Mouse (Mus musculus) neural tube, embryonic 12.5 days (tissue): ENCODE measurements around the gene Golgb1. TPM values are rescaled to one million over a fixed set of nuclear protein-coding genes. Genes with fewer than 3 reads are reported as not detected.

ENCODE experiments used
- ATAC-seq: fragments of 200-750 bp; cut with Nextera tagmentation; 2 replicates; pipeline ENCODE4 v1.8.0; 2017; ENCODE audit warnings: low read depth, mild to moderate bottlenecking, moderate TSS enrichment, moderate library complexity; ENCODE audit not compliant: low FRiP score
- H3K27ac ChIP-seq: fragments of 300-500 bp; sonication (generic); 2 replicates; pipeline ENCODE4 v1.5.1; 2016
- H3K27me3 ChIP-seq: fragments of 300-500 bp; sonication (generic); replicated peaks from 2 replicates; pipeline ENCODE4 v1.6.1; 2016; ENCODE audit warnings: mild to moderate bottlenecking
- H3K36me3 ChIP-seq: fragments of 300-500 bp; sonication (generic); 2 replicates; pipeline ENCODE4 v1.6.1; 2016; ENCODE audit warnings: mild to moderate bottlenecking
- H3K4me1 ChIP-seq: fragments of 300-500 bp; sonication (generic); 2 replicates; pipeline ENCODE4 v1.6.1; 2016
- H3K4me2 ChIP-seq: fragments of 300-500 bp; sonication (generic); replicated peaks from 2 replicates; pipeline ENCODE4 v1.6.1; 2016; ENCODE audit warnings: mild to moderate bottlenecking
- H3K4me3 ChIP-seq: fragments of 300-500 bp; sonication (generic); 2 replicates; pipeline ENCODE4 v1.5.1; 2016
- H3K9ac ChIP-seq: fragments of 300-500 bp; sonication (generic); 2 replicates; pipeline ENCODE4 v1.6.1; 2016; ENCODE audit warnings: mild to moderate bottlenecking
- H3K9me3 ChIP-seq: fragments of 300-500 bp; sonication (generic); 2 replicates; pipeline ENCODE4 v1.6.1; 2016; ENCODE audit warnings: mild to moderate bottlenecking
- WGBS: fragments of 180-500 bp; shearing (Covaris S2); methylation state at CpG from one replicate; pipeline ENCODE4 v1.1.7; 2016; 5-methylcytosine and 5-hydroxymethylcytosine counted together
- polyA plus RNA-seq: library from polyadenylated mRNA; unstranded; fragments of >200 nt; fragmentation: Nextera tagmentation; extraction: Ambion mirVana; gene quantifications from 2 replicates; pipeline ENCODE4 v1.2.1, GENCODE M21; 2016

The Golgb1 gene
- polyA plus RNA-seq, 1 experiment from 2014 or later = 75.9 TPM

- Histone ChIP-seq H3K36me3 (peaks cover 52% of the 10 kb centered on the region), H3K27ac (no peak overlapping the region), H3K4me1 (no peaks in the 10 kb centered on the region), H3K9ac (no peak overlapping the region), H3K4me2 (no peak overlapping the region), H3K9me3 (no peaks in the 10 kb centered on the region), H3K27me3 (no peaks in the 10 kb centered on the region), H3K4me3 (no peak overlapping the region)
- no peak for ATAC-seq
- WGBS = 93% methylated on average over 6 of the region's 6 CpGs
Measured at GRCm38 (mm10) chr16:36932546-36932945, 57.6 kb downstream of the Golgb1 start.

DNA sequence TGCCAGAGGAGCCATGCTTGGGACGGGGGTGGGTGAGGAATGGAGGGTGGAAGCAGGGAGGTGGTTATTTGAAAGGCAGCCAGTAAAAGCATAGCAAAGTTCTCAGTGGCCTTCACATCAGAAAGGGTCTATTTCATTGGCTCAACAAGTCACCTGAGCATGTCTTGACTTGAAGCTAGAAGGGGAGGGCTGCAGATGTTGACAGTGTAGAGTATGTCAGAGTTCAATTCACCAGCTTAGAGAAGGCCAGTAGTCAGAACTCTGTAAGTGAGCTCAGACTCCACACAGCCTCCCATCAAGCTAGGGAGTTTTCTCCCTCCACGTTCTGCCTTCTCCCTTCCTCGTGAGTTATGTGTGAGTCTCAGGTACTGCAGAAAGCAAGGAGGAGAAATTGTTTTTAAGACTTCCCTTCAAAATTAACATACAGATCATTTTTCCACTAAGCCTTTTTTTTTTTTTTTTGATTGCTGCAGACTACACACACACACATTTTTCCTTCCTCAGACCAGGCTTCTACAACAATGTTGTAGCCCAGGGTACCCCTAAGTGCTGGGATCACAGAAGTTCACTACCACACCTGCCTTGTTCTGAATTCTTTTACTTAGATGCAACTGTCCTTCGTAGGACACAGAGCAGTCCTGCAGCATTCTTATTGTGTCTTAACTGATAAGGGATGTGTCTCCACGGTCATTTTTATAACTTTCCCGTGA is 59.3 kb downstream of the Golgb1 start:
- Histone ChIP-seq H3K27ac (no peak overlapping the region), H3K36me3 (peaks cover 34% of the 10 kb centered on the region), H3K9ac (no peak overlapping the region), H3K4me1 (no peaks in the 10 kb centered on the region), H3K4me3 (no peak overlapping the region), H3K27me3 (no peaks in the 10 kb centered on the region), H3K9me3 (no peaks in the 10 kb centered on the region), H3K4me2 (no peak overlapping the region)
- ATAC-seq = no peak
- 76% methylated on average over 6 of the region's 6 CpGs for WGBS

GRCm38 (mm10) chr16:36934841-36935620 is 60.1 kb downstream of the Golgb1 start, which contains the start of gene Hcls1:
Gene Hcls1 (plus strand): TSS chr16:36934983.
- peaks cover 27% of the 10 kb centered on the region for H3K36me3 ChIP-seq
- no peaks in the 10 kb centered on the region for H3K4me1 ChIP-seq
- no peak within 1 kb of the TSS for H3K4me2 ChIP-seq
- no peak within 1 kb of the TSS for H3K9ac ChIP-seq
- H3K4me3 ChIP-seq = no peak within 1 kb of the TSS
- 76% methylated on average over 7 of the region's 7 CpGs for WGBS
- H3K27ac ChIP-seq = no peak within 1 kb of the TSS
- H3K27me3 ChIP-seq = no peaks in the 10 kb centered on the region
- ATAC-seq = no peak
- no peaks in the 10 kb centered on the region for H3K9me3 ChIP-seq

DNA sequence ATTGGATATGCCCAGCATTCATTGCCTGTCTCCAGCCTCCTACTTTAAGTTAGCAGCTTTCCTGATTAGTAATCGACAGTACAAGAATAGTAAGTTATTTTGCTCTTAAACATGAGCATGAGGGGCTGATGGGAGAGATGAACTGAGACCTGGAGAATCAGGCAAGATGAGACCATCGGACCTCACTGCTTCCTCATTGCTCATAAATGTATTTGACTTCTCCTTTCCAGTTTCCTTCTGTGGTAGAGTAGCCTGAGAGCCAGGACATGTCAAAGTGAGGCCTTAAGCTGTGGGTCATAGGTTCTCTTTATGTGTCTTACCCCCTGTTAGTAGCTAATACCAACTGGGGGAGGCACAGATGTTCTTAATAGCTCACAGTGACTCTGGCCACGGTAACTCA is 60.9 kb downstream of the Golgb1 start:
- ATAC-seq = no peak
- Histone ChIP-seq H3K4me3 (no peak overlapping the region), H3K9ac (no peak overlapping the region), H3K4me1 (no peaks in the 10 kb centered on the region), H3K36me3 (peaks cover 23% of the 10 kb centered on the region), H3K27ac (no peak overlapping the region), H3K27me3 (no peaks in the 10 kb centered on the region), H3K4me2 (no peak overlapping the region), H3K9me3 (no peaks in the 10 kb centered on the region)
- 87% methylated on average over 3 of the region's 3 CpGs for WGBS

DNA sequence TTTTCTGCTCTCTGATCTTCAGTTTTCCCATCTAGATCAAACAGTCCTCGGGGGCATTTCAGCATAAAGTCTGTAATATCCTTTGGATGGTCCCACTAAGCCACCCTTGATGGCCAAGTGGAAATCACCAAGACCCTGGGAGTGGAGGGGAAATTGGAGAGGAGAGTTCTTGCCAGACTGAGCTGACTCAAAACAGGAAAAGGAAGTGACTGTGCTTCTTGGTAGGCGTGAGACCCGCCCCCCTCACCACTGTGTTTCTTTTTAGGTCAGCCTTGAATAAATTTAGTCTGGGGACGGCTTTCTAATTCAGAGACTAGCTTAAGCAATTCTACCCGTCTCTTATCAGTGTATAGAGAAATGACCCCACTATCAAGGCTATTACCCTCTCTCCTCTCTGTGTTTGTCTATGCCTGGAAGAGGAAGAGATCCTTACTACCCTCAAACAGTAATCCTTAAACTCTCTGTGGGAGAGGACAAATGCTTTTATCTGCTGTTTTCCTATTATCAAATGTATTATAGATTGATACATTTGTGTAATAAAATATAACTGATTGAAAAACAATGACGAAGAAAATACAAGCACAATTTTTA is 66.3 kb downstream of the Golgb1 start:
- H3K9ac ChIP-seq = no peak overlapping the region
- ATAC-seq = no peak
- no peaks in the 10 kb centered on the region for H3K36me3 ChIP-seq
- 81% methylated on average over 6 of the region's 6 CpGs for WGBS
- no peaks in the 10 kb centered on the region for H3K27me3 ChIP-seq
- H3K27ac ChIP-seq = no peak overlapping the region
- H3K4me2 ChIP-seq = no peak overlapping the region
- no peaks in the 10 kb centered on the region for H3K4me1 ChIP-seq
- no peaks in the 10 kb centered on the region for H3K9me3 ChIP-seq
- H3K4me3 ChIP-seq = no peak overlapping the region

DNA sequence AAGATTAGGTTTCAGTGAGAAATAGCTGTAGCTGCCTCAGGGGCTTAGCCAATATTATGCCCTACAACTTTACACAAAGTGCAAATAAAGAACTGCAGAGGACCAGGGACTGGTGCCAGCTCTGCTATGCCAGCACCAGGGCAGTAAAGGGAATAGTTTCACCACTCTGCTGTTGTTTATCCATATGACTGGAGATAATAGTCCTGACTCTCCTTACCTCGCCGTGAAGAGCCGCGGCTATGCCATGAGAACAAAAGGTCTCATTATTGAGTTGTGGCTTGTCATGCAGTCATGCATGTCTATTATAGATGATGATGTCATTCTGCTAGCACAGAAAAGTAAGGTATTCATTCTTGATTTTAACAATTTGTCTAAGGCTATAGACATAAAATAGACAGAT is 67.0 kb downstream of the Golgb1 start:
- 76% methylated on average over 4 of the region's 4 CpGs for WGBS
- H3K36me3 ChIP-seq = no peaks in the 10 kb centered on the region
- no peak overlapping the region for H3K4me2 ChIP-seq
- no peak for ATAC-seq
- no peaks in the 10 kb centered on the region for H3K9me3 ChIP-seq
- no peak overlapping the region for H3K27ac ChIP-seq
- H3K4me3 ChIP-seq = no peak overlapping the region
- no peaks in the 10 kb centered on the region for H3K4me1 ChIP-seq
- H3K9ac ChIP-seq = no peak overlapping the region
- H3K27me3 ChIP-seq = no peaks in the 10 kb centered on the region

DNA sequence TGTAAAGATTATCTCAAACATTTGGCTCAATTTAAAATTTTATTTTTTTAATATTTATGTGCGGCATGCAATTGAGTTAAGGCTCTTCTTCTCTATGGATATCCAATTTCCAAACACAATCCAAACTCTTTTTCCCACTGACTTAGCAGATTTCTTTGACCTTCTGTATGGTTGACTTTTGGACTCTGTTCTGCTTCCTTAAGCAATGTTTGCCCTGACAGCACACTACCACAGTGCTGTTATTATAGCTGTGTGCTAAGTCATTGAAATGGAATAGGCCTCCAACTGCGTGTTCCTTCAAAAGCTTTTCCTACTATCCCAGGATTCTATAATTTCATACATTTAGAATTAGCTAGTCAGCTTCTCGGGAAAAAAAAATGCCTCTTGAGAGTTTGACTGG is 68.7 kb downstream of the Golgb1 start:
- ATAC-seq = no peak
- Histone ChIP-seq H3K27me3 (no peaks in the 10 kb centered on the region), H3K4me2 (no peak overlapping the region), H3K9ac (no peak overlapping the region), H3K36me3 (no peaks in the 10 kb centered on the region), H3K4me3 (no peak overlapping the region), H3K4me1 (no peaks in the 10 kb centered on the region), H3K9me3 (no peaks in the 10 kb centered on the region), H3K27ac (no peak overlapping the region)
- WGBS = 91% methylated on average over 3 of the region's 3 CpGs

- Histone ChIP-seq H3K4me3 (no peak overlapping the region), H3K27ac (no peak overlapping the region), H3K9ac (no peak overlapping the region), H3K4me1 (no peaks in the 10 kb centered on the region), H3K9me3 (no peaks in the 10 kb centered on the region), H3K4me2 (no peak overlapping the region), H3K27me3 (no peaks in the 10 kb centered on the region), H3K36me3 (no peaks in the 10 kb centered on the region)
- ATAC-seq = no peak
- WGBS = 44% methylated on average over 12 of the region's 12 CpGs
Measured at GRCm38 (mm10) chr16:36944895-36945424, 70.0 kb downstream of the Golgb1 start.

- Histone ChIP-seq H3K4me2 (no peak overlapping the region), H3K9me3 (no peaks in the 10 kb centered on the region), H3K4me1 (no peaks in the 10 kb centered on the region), H3K4me3 (no peak overlapping the region), H3K27ac (no peak overlapping the region), H3K27me3 (no peaks in the 10 kb centered on the region), H3K36me3 (no peaks in the 10 kb centered on the region), H3K9ac (no peak overlapping the region)
- no peak for ATAC-seq
- WGBS = 86% methylated on average over 8 of the region's 8 CpGs
Measured at GRCm38 (mm10) chr16:36946459-36947159, 71.7 kb downstream of the Golgb1 start.

DNA sequence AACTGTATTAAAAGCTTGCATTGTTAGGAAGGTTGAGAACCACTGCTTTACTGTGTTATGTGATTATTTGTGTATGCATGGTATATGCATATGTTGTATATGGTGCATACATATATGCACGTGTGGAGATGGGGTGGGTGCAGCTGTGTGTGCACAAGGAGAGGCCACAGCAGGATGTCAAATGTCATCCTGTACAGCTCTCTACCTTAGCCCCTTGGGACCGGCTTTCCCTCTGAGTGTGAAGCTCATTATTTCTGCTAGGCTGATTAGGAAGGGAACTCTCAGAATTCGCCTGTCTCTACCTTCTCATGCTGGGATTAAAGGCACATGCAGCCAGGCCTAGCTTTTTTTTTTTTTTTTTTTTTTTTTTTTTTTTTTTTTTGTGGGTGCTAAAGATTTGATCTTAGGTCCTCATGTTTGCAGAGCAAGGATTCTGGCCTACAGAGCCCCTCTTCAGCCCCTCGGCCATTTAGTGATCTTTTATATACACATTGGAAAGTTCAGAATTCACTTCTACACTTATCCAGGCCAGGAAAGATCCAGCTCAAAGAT is 72.8 kb downstream of the Golgb1 start:
- H3K9ac ChIP-seq = no peak overlapping the region
- no peaks in the 10 kb centered on the region for H3K36me3 ChIP-seq
- no peak overlapping the region for H3K4me3 ChIP-seq
- no peaks in the 10 kb centered on the region for H3K9me3 ChIP-seq
- WGBS = 71% methylated on average over 4 of the region's 4 CpGs
- H3K4me1 ChIP-seq = no peaks in the 10 kb centered on the region
- no peak overlapping the region for H3K4me2 ChIP-seq
- H3K27ac ChIP-seq = no peak overlapping the region
- no peak for ATAC-seq
- H3K27me3 ChIP-seq = no peaks in the 10 kb centered on the region

- WGBS = 53% methylated on average over 8 of the region's 8 CpGs
- Histone ChIP-seq H3K9me3 (no peaks in the 10 kb centered on the region), H3K27ac (no peak overlapping the region), H3K4me1 (no peaks in the 10 kb centered on the region), H3K4me3 (no peak overlapping the region), H3K36me3 (no peaks in the 10 kb centered on the region), H3K27me3 (no peaks in the 10 kb centered on the region), H3K9ac (no peak overlapping the region), H3K4me2 (no peak overlapping the region)
- no peak for ATAC-seq
Measured at GRCm38 (mm10) chr16:36949614-36950336, 74.8 kb downstream of the Golgb1 start.
